Mouse (Mus musculus): ENCODE data around the gene Tcte2.

Gene Tcte2

GRCm38 (mm10) chr17:13720187-13720586, 41.4 kb downstream of the Tcte2 start:
- no peak for DNase-seq (ENCODE audit: low spot score in 2 of 2)

DNA sequence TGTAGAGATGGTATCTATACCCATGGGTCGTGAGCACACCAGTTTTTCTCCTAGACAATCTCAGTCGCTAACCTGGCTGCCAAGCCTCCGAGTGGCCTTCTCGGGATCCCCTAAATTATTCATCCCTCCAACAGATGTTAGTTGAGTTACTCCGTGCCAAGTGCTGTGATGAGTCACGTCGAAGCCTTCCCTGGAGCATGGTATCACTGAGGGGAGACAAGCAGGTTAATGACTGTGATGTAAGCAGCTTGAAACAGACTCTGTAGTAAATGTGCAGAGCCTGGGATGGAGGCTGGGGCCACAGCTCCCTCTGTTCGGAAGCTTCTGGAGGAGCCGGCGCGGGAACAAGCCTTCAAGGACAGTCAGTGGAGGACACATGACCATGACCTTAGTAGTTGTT, 44.2 kb downstream of the Tcte2 start:
- no peak for DNase-seq (ENCODE audit: low spot score in 2 of 2)

- DNase-seq (ENCODE audit: low spot score in 2 of 2), result no peak
Observed at GRCm38 (mm10) chr17:13716336-13716735, 45.3 kb downstream of the Tcte2 start.

- DNase-seq (ENCODE audit: low spot score in 2 of 2), result no peak
Observed at GRCm38 (mm10) chr17:13715511-13715910, 46.1 kb downstream of the Tcte2 start.

DNA sequence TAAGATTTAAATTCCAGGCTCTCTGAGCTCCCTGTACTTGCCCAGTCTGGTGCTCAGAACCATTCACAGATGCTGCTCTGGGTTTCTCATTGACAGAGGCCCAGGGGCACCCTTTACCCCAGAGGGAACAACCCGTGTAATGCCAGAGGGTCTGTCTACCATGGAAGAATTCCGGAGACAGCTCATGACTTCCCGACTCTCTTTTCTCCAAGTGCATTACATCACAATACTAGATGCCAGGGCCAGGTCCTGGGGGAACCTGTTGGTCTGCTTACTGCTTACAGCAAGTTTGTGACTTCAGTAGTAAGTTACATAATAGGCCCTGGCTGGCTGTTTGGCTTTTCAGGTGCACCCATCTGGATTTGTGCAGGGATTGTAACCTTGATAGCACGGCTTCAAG, 47.0 kb downstream of the Tcte2 start:
- DNase-seq (ENCODE audit: low spot score in 2 of 2), result no peak

DNA sequence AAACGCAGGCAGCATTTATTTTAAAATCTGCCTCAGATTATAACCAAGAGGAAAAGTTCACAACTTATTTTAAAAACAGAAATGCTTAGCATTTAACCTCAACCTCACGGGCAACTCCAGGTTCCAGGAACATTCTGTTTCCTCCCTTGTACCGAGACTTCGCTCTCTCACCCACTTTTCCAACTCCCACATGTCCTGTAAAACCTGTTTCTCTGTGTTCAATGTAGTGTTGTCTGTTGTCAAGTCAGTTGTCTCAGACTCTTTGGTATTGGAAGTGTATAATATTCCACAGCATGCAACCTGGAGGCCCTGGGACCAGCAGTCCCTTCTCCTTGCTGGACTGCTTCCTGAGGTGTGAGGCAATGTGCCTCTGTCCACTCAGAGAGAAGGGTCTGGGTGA, 47.5 kb downstream of the Tcte2 start:
- no peak for DNase-seq (ENCODE audit: low spot score in 2 of 2)

GRCm38 (mm10) chr17:13712518-13712917, 49.1 kb downstream of the Tcte2 start:
- no peak for DNase-seq (ENCODE audit: low spot score in 2 of 2)

DNA sequence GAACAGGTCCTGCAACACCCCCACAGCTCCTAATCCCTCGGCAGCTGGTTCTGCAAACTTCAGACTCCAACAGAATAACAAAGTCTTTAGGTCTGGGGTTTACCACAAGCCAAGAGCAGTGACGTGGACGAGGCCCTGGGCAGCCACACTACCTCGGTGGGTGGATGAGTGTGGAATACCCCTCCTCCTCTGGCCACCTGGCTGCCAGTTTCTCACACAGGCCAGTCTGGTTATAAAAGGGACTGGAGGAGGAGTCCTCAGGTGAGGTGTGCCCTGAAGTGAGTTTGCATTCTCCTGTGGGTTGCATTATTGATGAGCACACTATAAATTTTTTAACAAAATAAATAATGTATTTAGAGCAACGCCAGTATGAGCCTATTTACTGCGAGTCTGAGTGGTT, 49.5 kb downstream of the Tcte2 start:
- no peak for DNase-seq (ENCODE audit: low spot score in 2 of 2)

GRCm38 (mm10) chr17:13711173-13711572, 50.5 kb downstream of the Tcte2 start:
- DNase-seq (ENCODE audit: low spot score in 2 of 2), result no peak

GRCm38 (mm10) chr17:13705481-13705921, 56.1 kb downstream of the Tcte2 start:
- DNase-seq (ENCODE audit: low spot score in 2 of 2), result no peak

DNA sequence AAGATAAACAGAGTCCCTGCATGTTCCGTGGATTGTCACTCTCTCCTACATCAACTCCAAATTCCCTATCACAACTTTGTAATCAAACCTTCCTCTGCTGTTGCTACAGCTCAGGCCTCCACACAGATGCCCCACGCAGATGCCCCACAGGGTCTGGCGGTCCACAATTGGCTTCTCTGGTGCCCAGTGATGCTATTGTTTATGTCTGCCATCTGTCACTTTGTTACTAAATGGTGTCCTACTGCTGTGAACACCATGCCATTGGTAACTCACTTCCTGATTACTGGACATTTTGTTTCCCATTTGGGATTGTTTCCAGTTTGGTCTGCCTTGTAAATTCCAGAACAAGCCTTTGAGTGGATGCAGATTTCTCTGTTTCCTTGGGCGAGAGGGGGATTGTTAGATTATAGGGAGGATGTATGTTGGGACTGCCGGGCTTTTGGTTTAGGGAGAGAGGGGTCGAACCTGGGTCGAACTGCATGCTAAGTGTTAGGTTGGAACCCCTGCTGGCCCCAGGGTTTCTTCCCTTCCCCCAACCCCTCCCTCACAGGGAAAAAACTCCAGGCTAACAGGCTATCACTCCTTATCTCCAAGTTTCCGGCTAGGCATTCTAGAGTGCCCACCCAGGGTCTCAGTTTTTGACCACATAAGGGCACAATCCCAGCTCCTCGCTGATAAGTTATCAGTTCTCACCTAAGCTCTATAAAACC, 57.9 kb downstream of the Tcte2 start:
- no peak for DNase-seq (ENCODE audit: low spot score in 2 of 2)

GRCm38 (mm10) chr17:13700131-13701016, 61.3 kb downstream of the Tcte2 start:
- DNase-seq (ENCODE audit: low spot score in 2 of 2), result no peak

- DNase-seq (ENCODE audit: low spot score in 2 of 2), result no peak
Observed at GRCm38 (mm10) chr17:13699716-13700115, 61.9 kb downstream of the Tcte2 start.

DNA sequence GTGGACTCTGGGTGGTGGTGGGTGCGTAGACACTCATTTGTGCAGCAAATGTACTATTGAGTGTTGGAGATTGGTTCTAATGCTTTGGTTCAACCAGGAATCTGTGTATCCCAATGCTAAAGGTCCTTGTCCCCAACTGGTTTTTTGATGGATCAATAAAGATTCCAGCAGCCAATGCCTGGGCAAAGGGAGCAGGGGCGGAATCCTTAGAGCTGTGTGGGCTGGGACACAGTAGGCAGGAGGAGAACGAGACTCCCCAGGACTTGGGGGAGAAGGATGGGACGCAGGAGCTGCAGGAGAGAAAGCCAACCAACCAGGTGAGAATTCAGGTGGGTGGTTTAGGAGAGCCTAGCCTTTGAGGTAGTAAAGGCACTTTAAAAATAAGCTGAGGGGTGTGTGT, 63.4 kb downstream of the Tcte2 start:
- no peak for DNase-seq (ENCODE audit: low spot score in 2 of 2)

DNA sequence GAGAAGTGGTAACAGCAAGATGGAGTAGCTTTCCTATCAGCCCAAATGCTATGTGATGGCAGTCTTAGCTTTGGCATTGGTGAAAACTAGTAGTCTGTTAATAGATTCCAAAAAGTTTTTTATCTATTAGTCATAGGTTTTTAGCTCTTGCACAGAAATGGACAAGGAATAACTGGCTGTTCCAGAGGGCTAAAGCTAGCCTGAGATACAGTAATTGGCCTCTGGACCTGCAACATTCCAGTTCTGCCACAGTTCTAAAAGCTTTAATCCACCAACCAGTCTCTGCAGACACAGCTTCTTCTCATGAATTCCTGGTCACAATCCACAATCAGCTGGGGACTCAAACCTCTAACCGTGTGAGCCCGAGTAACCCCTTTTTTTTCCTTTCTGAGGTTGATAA, 64.0 kb downstream of the Tcte2 start:
- DNase-seq (ENCODE audit: low spot score in 2 of 2), result no peak

DNA sequence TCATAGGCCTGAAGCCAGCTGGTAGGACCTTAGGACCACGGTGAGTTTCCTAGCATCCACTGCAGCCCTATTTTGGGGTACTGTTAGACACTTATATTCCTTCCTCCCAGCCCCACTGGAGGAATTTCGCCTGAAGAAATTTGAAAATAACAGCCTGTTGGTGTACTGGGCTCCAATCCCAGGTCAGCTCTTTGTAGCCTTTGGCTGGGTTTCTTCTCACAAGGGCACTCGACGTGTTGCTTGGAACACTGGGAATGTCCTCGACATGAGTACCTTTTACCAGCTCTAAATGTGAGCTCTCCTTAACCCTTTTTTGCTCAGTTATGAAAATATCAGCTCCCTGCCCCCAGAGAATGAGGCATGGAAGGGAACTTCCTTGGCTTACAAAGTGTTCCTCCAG, 65.7 kb downstream of the Tcte2 start:
- no peak for DNase-seq (ENCODE audit: low spot score in 2 of 2)

DNA sequence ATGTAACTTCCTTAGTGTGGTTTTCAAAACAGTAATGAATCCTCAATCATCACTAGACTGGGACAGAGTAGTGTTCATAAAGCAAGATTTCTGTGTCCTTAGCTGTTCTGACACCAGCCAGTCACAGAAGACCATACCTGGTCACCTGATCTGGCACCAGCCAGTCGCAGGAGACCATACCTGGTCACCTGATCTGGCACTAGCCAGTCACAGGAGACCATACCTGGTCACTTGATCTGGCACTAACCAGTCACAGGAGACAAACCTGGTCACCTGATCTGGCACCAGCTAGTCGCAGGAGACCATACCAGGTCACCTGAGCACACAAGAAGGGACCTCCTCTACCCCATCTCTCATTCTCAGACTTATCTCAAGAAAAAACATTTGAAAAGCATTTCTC, 66.4 kb downstream of the Tcte2 start:
- DNase-seq (ENCODE audit: low spot score in 2 of 2), result no peak

DNA sequence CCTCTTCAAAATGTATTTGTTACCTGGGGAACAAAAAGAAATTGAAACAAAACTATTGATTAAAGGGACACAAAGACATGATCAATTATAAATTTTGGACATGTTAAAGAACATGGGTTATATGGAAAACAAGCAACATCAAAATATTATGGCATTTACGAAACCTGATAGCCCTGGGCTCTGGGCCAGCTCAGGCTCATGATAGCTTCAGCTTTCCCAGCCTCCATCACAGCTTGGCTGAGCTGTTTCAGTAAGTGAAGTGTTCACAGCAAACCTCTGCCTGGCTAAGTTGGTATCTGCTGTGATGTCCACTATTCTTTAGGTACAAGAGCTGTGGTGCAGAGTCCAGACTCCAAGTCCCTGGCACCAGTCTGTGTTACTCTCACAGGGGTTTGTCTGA, 67.4 kb downstream of the Tcte2 start:
- DNase-seq (ENCODE audit: low spot score in 2 of 2), result no peak

DNA sequence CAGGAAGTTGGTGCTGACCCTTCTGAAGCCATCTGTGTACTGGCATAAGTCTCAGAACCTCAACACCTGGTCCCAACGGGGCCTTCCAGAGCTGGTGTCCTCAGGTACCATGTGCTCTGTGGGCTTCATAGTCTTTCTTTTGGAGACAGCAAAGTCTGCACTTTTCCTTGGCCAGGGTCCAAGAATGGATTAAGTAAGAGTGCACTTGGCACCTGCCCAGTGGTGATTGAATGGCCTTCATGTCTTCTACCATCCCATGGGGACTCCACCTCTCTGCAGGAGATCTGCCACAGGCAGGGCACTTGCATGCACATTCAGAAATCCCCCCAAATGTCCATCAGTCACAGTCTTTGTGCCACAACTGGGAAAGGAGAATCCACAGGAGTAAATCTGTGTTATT, 74.0 kb downstream of the Tcte2 start:
- DNase-seq (ENCODE audit: low spot score in 2 of 2), result no peak

DNA sequence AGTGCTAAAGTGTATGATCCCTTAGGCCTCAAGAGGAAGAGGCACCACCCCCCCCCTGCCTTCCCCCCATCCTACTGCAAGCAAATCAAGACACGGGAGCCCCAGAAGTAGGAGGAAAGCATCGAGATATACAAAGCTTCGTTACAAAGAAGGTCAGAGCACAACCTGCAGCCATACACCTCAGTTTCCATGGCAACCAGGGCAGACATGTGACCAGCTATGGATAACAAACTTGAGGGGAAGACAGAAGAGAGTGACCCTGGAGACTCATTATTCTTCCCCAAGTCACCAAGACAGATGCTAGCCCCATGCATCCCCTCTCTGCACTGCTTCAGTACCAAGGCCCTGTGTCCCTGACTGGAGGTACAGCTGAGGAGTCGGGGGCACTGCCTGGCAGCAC, 74.5 kb downstream of the Tcte2 start:
- no peak for DNase-seq (ENCODE audit: low spot score in 2 of 2)

GRCm38 (mm10) chr17:13685621-13686020, 76.0 kb downstream of the Tcte2 start:
- DNase-seq (ENCODE audit: low spot score in 2 of 2), result no peak

- no peak for DNase-seq (ENCODE audit: low spot score in 2 of 2)
Observed at GRCm38 (mm10) chr17:13684256-13684655, 77.4 kb downstream of the Tcte2 start.

All from frontal cortex, postnatal 25 days (tissue).